Mouse (Mus musculus): ENCODE data around the gene Atxn1l. TPM values are rescaled to one million over a fixed set of nuclear protein-coding genes. Genes with fewer than 3 reads are reported as not detected.

The Atxn1l gene
- polyA plus RNA-seq, 1 experiment from 2014 or later: 4.5 TPM

GRCm38 (mm10) chr8:109747468-109748199 is 10.1 kb upstream of the Atxn1l start:
- Histone ChIP-seq H3K9me3 (ENCODE audit: control insufficient read depth, low read length) (no peaks in the 10 kb centered on the region), H3K9ac (ENCODE audit: low read depth, low read length) (no peak overlapping the region)

GRCm38 (mm10) chr8:109738049-109738380 is 476 bp upstream of the Atxn1l start:
- Histone ChIP-seq H3K9me3 (ENCODE audit: control insufficient read depth, low read length) (no peaks in the 10 kb centered on the region), H3K27me3 (replicated peaks; ENCODE audit: control insufficient read depth, insufficient read depth, low read length) (no peaks in the 10 kb centered on the region), H3K9ac (ENCODE audit: low read depth, low read length) (peak overlapping the region; percentile 98), H3K27ac (ENCODE audit: low read length) (no peak overlapping the region), H3K4me2 (ENCODE audit: low read depth, low read length) (peak overlapping the region; percentile 86), H3K36me3 (ENCODE audit: control insufficient read depth, insufficient read depth, low read length) (no peaks in the 10 kb centered on the region), H3K4me3 (ENCODE audit: low read length) (peak overlapping the region; percentile 99), H3K4me1 (ENCODE audit: control insufficient read depth, insufficient read depth, low read length) (peaks cover 9% of the 10 kb centered on the region)
- WGBS: 71% methylated on average over 1 of the region's 1 CpGs
- ATAC-seq: no peak

More at GRCm38 (mm10) chr8:109747468-109748199, 10.1 kb upstream of the Atxn1l start:
- no peak for ATAC-seq
- no peaks in the 10 kb centered on the region for H3K27me3 ChIP-seq (replicated peaks; ENCODE audit: control insufficient read depth, insufficient read depth, low read length)
- no peak overlapping the region for H3K27ac ChIP-seq (ENCODE audit: low read length)
- no peak overlapping the region for H3K4me2 ChIP-seq (ENCODE audit: low read depth, low read length)
- H3K36me3 ChIP-seq (ENCODE audit: control insufficient read depth, insufficient read depth, low read length): no peaks in the 10 kb centered on the region
- no peaks in the 10 kb centered on the region for H3K4me1 ChIP-seq (ENCODE audit: control insufficient read depth, insufficient read depth, low read length)
- WGBS: 78% methylated on average over 12 of the region's 12 CpGs
- no peak overlapping the region for H3K4me3 ChIP-seq (ENCODE audit: low read length)

DNA sequence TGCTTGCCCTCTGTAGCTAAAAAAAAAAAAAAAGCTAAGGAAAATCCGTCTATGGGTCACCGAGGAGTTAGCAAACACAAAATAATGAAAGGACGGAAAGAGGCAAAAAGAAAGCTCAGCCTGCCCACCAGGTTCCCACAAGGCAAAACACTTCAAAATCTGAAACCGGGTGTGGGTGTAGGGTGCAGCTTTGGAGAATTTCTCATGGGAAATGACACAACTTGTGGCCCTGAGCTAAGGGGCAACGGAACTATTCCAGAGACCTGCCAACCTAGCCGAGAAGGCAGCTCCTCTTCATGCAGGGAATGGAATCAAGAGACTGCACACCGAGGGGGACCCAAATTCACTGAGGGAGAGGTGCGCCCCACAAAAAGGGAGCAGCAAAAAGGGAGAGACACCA is 720 bp downstream of the Atxn1l start:
- peaks cover 9% of the 10 kb centered on the region for H3K4me1 ChIP-seq (ENCODE audit: control insufficient read depth, insufficient read depth, low read length)
- peak overlapping the region; percentile 51; the same call in 1 of the 2 replicates for H3K27ac ChIP-seq (ENCODE audit: low read length)
- peak; percentile 31 for ATAC-seq
- H3K9me3 ChIP-seq (ENCODE audit: control insufficient read depth, low read length): no peaks in the 10 kb centered on the region
- peaks cover 5% of the 10 kb centered on the region; the same call in 1 of the 2 replicates for H3K36me3 ChIP-seq (ENCODE audit: control insufficient read depth, insufficient read depth, low read length)
- H3K4me3 ChIP-seq (ENCODE audit: low read length): peak overlapping the region; percentile 99
- no peaks in the 10 kb centered on the region for H3K27me3 ChIP-seq (replicated peaks; ENCODE audit: control insufficient read depth, insufficient read depth, low read length)
- 8% methylated on average over 8 of the region's 8 CpGs for WGBS
- peak overlapping the region; percentile 98 for H3K9ac ChIP-seq (ENCODE audit: low read depth, low read length)
- peak overlapping the region; percentile 86 for H3K4me2 ChIP-seq (ENCODE audit: low read depth, low read length)

DNA sequence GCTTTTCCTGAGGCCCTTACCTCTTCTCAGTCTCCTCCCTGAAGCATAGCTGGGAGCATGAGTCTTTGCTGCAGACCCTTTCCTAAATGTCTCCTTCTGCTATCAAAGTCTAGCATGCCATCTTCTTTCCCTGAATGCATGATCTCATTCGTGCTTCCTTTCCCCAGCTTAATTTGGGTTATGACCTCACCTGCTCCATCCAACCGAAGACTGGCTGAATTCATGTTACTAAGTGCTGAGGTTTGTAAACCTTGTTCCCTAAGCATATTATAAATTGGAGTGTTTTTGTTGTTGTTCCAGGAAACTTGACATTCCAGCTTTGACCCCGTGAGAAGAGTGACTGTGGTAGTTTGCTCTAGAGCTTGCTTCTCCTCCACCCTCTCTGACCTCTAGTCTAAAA is 3.5 kb downstream of the Atxn1l start:
- Histone ChIP-seq H3K4me3 (ENCODE audit: low read length) (no peak overlapping the region), H3K4me1 (ENCODE audit: control insufficient read depth, insufficient read depth, low read length) (peaks cover 9% of the 10 kb centered on the region), H3K9ac (ENCODE audit: low read depth, low read length) (no peak overlapping the region), H3K4me2 (ENCODE audit: low read depth, low read length) (no peak overlapping the region), H3K27me3 (replicated peaks; ENCODE audit: control insufficient read depth, insufficient read depth, low read length) (no peaks in the 10 kb centered on the region), H3K27ac (ENCODE audit: low read length) (no peak overlapping the region), H3K36me3 (ENCODE audit: control insufficient read depth, insufficient read depth, low read length) (peaks cover 5% of the 10 kb centered on the region; the same call in 1 of the 2 replicates), H3K9me3 (ENCODE audit: control insufficient read depth, low read length) (no peaks in the 10 kb centered on the region)
- 90% methylated on average over 3 of the region's 3 CpGs for WGBS
- no peak for ATAC-seq

GRCm38 (mm10) chr8:109731012-109731411 is 6.5 kb downstream of the Atxn1l start:
- Histone ChIP-seq H3K4me1 (ENCODE audit: control insufficient read depth, insufficient read depth, low read length) (peaks cover under 1% of the 10 kb centered on the region), H3K4me2 (ENCODE audit: low read depth, low read length) (no peak overlapping the region), H3K27ac (ENCODE audit: low read length) (no peak overlapping the region), H3K9me3 (ENCODE audit: control insufficient read depth, low read length) (no peaks in the 10 kb centered on the region), H3K9ac (ENCODE audit: low read depth, low read length) (no peak overlapping the region), H3K27me3 (replicated peaks; ENCODE audit: control insufficient read depth, insufficient read depth, low read length) (no peaks in the 10 kb centered on the region), H3K4me3 (ENCODE audit: low read length) (no peak overlapping the region), H3K36me3 (ENCODE audit: control insufficient read depth, insufficient read depth, low read length) (peaks cover 5% of the 10 kb centered on the region; the same call in 1 of the 2 replicates)
- WGBS: 82% methylated on average over 3 of the region's 3 CpGs
- no peak for ATAC-seq

DNA sequence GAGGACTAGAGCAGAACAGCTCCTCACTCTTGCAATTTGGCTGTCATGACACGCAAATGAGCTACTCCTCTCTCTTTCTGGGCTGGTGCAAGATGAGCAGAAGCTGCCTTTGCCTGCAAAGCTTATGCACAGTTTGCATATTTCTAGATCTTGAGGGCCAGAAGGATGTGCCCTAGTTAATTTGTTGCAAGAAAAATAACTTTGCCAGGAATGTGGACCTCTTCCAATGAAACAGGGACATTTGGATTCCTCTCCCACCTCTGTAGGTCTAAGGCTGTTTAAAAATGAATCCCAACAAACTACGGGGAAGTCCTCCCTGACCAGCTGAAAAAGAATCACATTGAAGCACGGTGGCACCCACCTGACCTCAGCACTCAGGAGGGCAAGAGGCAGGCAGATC is 12.4 kb downstream of the Atxn1l start:
- no peak overlapping the region for H3K4me3 ChIP-seq (ENCODE audit: low read length)
- H3K9ac ChIP-seq (ENCODE audit: low read depth, low read length): no peak overlapping the region
- WGBS: 89% methylated on average over 3 of the region's 3 CpGs
- H3K4me2 ChIP-seq (ENCODE audit: low read depth, low read length): no peak overlapping the region
- no peaks in the 10 kb centered on the region for H3K4me1 ChIP-seq (ENCODE audit: control insufficient read depth, insufficient read depth, low read length)
- H3K36me3 ChIP-seq (ENCODE audit: control insufficient read depth, insufficient read depth, low read length): peaks cover 24% of the 10 kb centered on the region
- no peak overlapping the region for H3K27ac ChIP-seq (ENCODE audit: low read length)
- H3K27me3 ChIP-seq (replicated peaks; ENCODE audit: control insufficient read depth, insufficient read depth, low read length): no peaks in the 10 kb centered on the region
- no peak for ATAC-seq
- H3K9me3 ChIP-seq (ENCODE audit: control insufficient read depth, low read length): no peaks in the 10 kb centered on the region

GRCm38 (mm10) chr8:109714961-109715360 is 22.6 kb downstream of the Atxn1l start:
- Histone ChIP-seq H3K4me1 (ENCODE audit: control insufficient read depth, insufficient read depth, low read length) (no peaks in the 10 kb centered on the region), H3K27ac (ENCODE audit: low read length) (no peak overlapping the region), H3K4me2 (ENCODE audit: low read depth, low read length) (no peak overlapping the region), H3K9ac (ENCODE audit: low read depth, low read length) (no peak overlapping the region), H3K9me3 (ENCODE audit: control insufficient read depth, low read length) (no peaks in the 10 kb centered on the region), H3K27me3 (replicated peaks; ENCODE audit: control insufficient read depth, insufficient read depth, low read length) (no peaks in the 10 kb centered on the region), H3K4me3 (ENCODE audit: low read length) (no peak overlapping the region), H3K36me3 (ENCODE audit: control insufficient read depth, insufficient read depth, low read length) (peaks cover 9% of the 10 kb centered on the region)
- 90% methylated on average over 5 of the region's 5 CpGs for WGBS
- ATAC-seq: no peak

GRCm38 (mm10) chr8:109712521-109712920 is 25.0 kb downstream of the Atxn1l start:
- H3K9ac ChIP-seq (ENCODE audit: low read depth, low read length): no peak overlapping the region
- H3K4me1 ChIP-seq (ENCODE audit: control insufficient read depth, insufficient read depth, low read length): 0 out of 2 replicates have a peak, but pooled peaks cover 2% of the 10 kb centered on the region
- H3K36me3 ChIP-seq (ENCODE audit: control insufficient read depth, insufficient read depth, low read length): peaks cover 5% of the 10 kb centered on the region
- H3K27ac ChIP-seq (ENCODE audit: low read length): no peak overlapping the region
- H3K4me3 ChIP-seq (ENCODE audit: low read length): no peak overlapping the region
- no peaks in the 10 kb centered on the region for H3K9me3 ChIP-seq (ENCODE audit: control insufficient read depth, low read length)
- H3K27me3 ChIP-seq (replicated peaks; ENCODE audit: control insufficient read depth, insufficient read depth, low read length): no peaks in the 10 kb centered on the region
- no peak overlapping the region for H3K4me2 ChIP-seq (ENCODE audit: low read depth, low read length)
- 94% methylated on average over 1 of the region's 1 CpGs for WGBS
- no peak for ATAC-seq

- Histone ChIP-seq H3K4me3 (ENCODE audit: low read length) (no peak overlapping the region), H3K27ac (ENCODE audit: low read length) (no peak overlapping the region), H3K27me3 (replicated peaks; ENCODE audit: control insufficient read depth, insufficient read depth, low read length) (no peaks in the 10 kb centered on the region), H3K9me3 (ENCODE audit: control insufficient read depth, low read length) (no peaks in the 10 kb centered on the region), H3K36me3 (ENCODE audit: control insufficient read depth, insufficient read depth, low read length) (peaks cover 3% of the 10 kb centered on the region; the same call in 1 of the 2 replicates), H3K9ac (ENCODE audit: low read depth, low read length) (no peak overlapping the region), H3K4me1 (ENCODE audit: control insufficient read depth, insufficient read depth, low read length) (peaks cover 13% of the 10 kb centered on the region), H3K4me2 (ENCODE audit: low read depth, low read length) (no peak overlapping the region)
- 95% methylated on average over 4 of the region's 4 CpGs for WGBS
- no peak for ATAC-seq
Measured at GRCm38 (mm10) chr8:109707921-109708320, 29.6 kb downstream of the Atxn1l start.
